Mouse (Mus musculus) hindbrain, embryonic 12.5 days (tissue): ENCODE measurements at regions not wholly inside any gene's neighbourhood (a gene's known extent, or its start where the extent isn't known, plus 50 kb on each side); places are given as distances from the start of the nearest gene placed in this dataset.
A peak's percentile ranks its signal among the peaks of the same experiment; 100 is the strongest.

Experiments used
- ATAC-seq: fragments of 200-750 bp; cut with Nextera tagmentation; 2 replicates; pipeline ENCODE4 v1.8.0; 2017; ENCODE audit warnings: moderate TSS enrichment; ENCODE audit not compliant: low FRiP score
- H3K27ac ChIP-seq: fragments of 300-500 bp; sonication (generic); 2 replicates; pipeline ENCODE4 v1.5.1; 2016; ENCODE audit warnings: mild to moderate bottlenecking
- H3K27me3 ChIP-seq: fragments of 300-500 bp; sonication (generic); 2 replicates; pipeline ENCODE4 v1.6.1; 2016; ENCODE audit warnings: mild to moderate bottlenecking
- H3K36me3 ChIP-seq: fragments of 300-500 bp; sonication (generic); 2 replicates; pipeline ENCODE4 v1.6.1; 2016; ENCODE audit warnings: mild to moderate bottlenecking
- H3K4me1 ChIP-seq: fragments of 300-500 bp; sonication (generic); 2 replicates; pipeline ENCODE4 v1.6.1; 2016
- H3K4me2 ChIP-seq: fragments of 300-500 bp; sonication (generic); replicated peaks from 2 replicates; pipeline ENCODE4 v1.6.1; 2016; ENCODE audit warnings: mild to moderate bottlenecking
- H3K4me3 ChIP-seq: fragments of 300-500 bp; sonication (generic); 2 replicates; pipeline ENCODE4 v1.5.1; 2016; ENCODE audit warnings: mild to moderate bottlenecking
- H3K9ac ChIP-seq: fragments of 300-500 bp; sonication (generic); 2 replicates; pipeline ENCODE4 v1.6.1; 2016; ENCODE audit warnings: mild to moderate bottlenecking, moderate library complexity
- H3K9me3 ChIP-seq: fragments of 300-500 bp; sonication (generic); replicated peaks from 2 replicates; pipeline ENCODE4 v1.6.1; 2016; ENCODE audit warnings: mild to moderate bottlenecking
- WGBS: fragments of 180-500 bp; shearing (Covaris S2); methylation state at CpG from one replicate; pipeline ENCODE4 v1.1.7; 2016; 5-methylcytosine and 5-hydroxymethylcytosine counted together

- Histone ChIP-seq H3K36me3 (no peaks in the 10 kb centered on the region), H3K4me3 (0 out of 2 replicates have a peak overlapping the region, but pooled peaks have one; percentile 1), H3K4me1 (peaks cover 2% of the 10 kb centered on the region; the same call in 1 of the 2 replicates), H3K9ac (no peak overlapping the region), H3K4me2 (peak overlapping the region; percentile 27), H3K9me3 (no peaks in the 10 kb centered on the region), H3K27ac (no peak overlapping the region; the same call in 1 of the 2 replicates), H3K27me3 (no peaks in the 10 kb centered on the region)
- WGBS: 53% methylated on average over 11 of the region's 11 CpGs
- ATAC-seq: no peak
Measured at GRCm38 (mm10) chr3:53334051-53334450, 129.1 kb downstream of the Nhlrc3 start.

GRCm38 (mm10) chr3:53329528-53329927, 133.6 kb downstream of the Nhlrc3 start:
- no peak overlapping the region for H3K27ac ChIP-seq
- no peak overlapping the region for H3K9ac ChIP-seq
- ATAC-seq: no peak
- peaks cover 12% of the 10 kb centered on the region for H3K4me1 ChIP-seq
- 58% methylated on average over 3 of the region's 3 CpGs for WGBS
- no peaks in the 10 kb centered on the region for H3K27me3 ChIP-seq
- H3K9me3 ChIP-seq: no peaks in the 10 kb centered on the region
- no peaks in the 10 kb centered on the region for H3K36me3 ChIP-seq
- no peak overlapping the region for H3K4me3 ChIP-seq
- no peak overlapping the region for H3K4me2 ChIP-seq

- ATAC-seq: no peak
- no peak overlapping the region for H3K27ac ChIP-seq
- H3K4me2 ChIP-seq: no peak overlapping the region
- H3K4me1 ChIP-seq: peaks cover 12% of the 10 kb centered on the region
- no peaks in the 10 kb centered on the region for H3K9me3 ChIP-seq
- H3K36me3 ChIP-seq: no peaks in the 10 kb centered on the region
- H3K4me3 ChIP-seq: no peak overlapping the region
- no peaks in the 10 kb centered on the region for H3K27me3 ChIP-seq
- 26% methylated on average over 5 of the region's 5 CpGs for WGBS
- no peak overlapping the region for H3K9ac ChIP-seq
Measured at GRCm38 (mm10) chr3:53327424-53327823, 135.7 kb downstream of the Nhlrc3 start.

GRCm38 (mm10) chr3:53326967-53327366, 136.2 kb downstream of the Nhlrc3 start:
- no peak overlapping the region for H3K9ac ChIP-seq
- no peak overlapping the region for H3K4me3 ChIP-seq
- WGBS: 55% methylated on average over 7 of the region's 7 CpGs
- H3K9me3 ChIP-seq: no peaks in the 10 kb centered on the region
- no peaks in the 10 kb centered on the region for H3K27me3 ChIP-seq
- H3K4me1 ChIP-seq: peaks cover 12% of the 10 kb centered on the region
- no peak for ATAC-seq
- H3K4me2 ChIP-seq: no peak overlapping the region
- H3K36me3 ChIP-seq: no peaks in the 10 kb centered on the region
- H3K27ac ChIP-seq: no peak overlapping the region

- Histone ChIP-seq H3K4me3 (no peak overlapping the region), H3K9ac (no peak overlapping the region), H3K36me3 (no peaks in the 10 kb centered on the region), H3K4me2 (no peak overlapping the region), H3K27me3 (no peaks in the 10 kb centered on the region), H3K9me3 (no peaks in the 10 kb centered on the region), H3K27ac (no peak overlapping the region), H3K4me1 (peaks cover 12% of the 10 kb centered on the region)
- WGBS: 97% methylated on average over 7 of the region's 7 CpGs
- ATAC-seq: no peak
Measured at GRCm38 (mm10) chr3:53325080-53325479, 138.1 kb downstream of the Nhlrc3 start.

GRCm38 (mm10) chr3:53324386-53324785, 138.7 kb downstream of the Nhlrc3 start:
- H3K4me1 ChIP-seq: peaks cover 12% of the 10 kb centered on the region
- 63% methylated on average over 13 of the region's 13 CpGs for WGBS
- no peak overlapping the region for H3K9ac ChIP-seq
- no peak overlapping the region for H3K27ac ChIP-seq
- H3K27me3 ChIP-seq: no peaks in the 10 kb centered on the region
- no peaks in the 10 kb centered on the region for H3K9me3 ChIP-seq
- no peak overlapping the region for H3K4me3 ChIP-seq
- no peak overlapping the region for H3K4me2 ChIP-seq
- no peaks in the 10 kb centered on the region for H3K36me3 ChIP-seq
- ATAC-seq: no peak

- WGBS: 84% methylated on average over 2 of the region's 2 CpGs
- no peaks in the 10 kb centered on the region for H3K9me3 ChIP-seq
- no peaks in the 10 kb centered on the region for H3K4me1 ChIP-seq
- no peak overlapping the region for H3K4me2 ChIP-seq
- no peaks in the 10 kb centered on the region for H3K27me3 ChIP-seq
- no peaks in the 10 kb centered on the region for H3K36me3 ChIP-seq
- ATAC-seq: no peak
- H3K4me3 ChIP-seq: no peak overlapping the region
- no peak overlapping the region for H3K27ac ChIP-seq
- no peak overlapping the region for H3K9ac ChIP-seq
Measured at GRCm38 (mm10) chr3:53315449-53315848, 147.7 kb downstream of the Nhlrc3 start.
